Mouse (Mus musculus) right cerebral cortex, adult 2 months (tissue): ENCODE results near the gene Emp1.
A peak's percentile ranks its signal among the peaks of the same experiment; 100 is the strongest.

Experiments used
- DNase-seq, 2 experiments: peaks; one replicate each; pipeline ENCODE4 v3.0.0; 2021 to 2022; ENCODE audit warnings: low spot score in 2 of 2

The Emp1 gene

DNA sequence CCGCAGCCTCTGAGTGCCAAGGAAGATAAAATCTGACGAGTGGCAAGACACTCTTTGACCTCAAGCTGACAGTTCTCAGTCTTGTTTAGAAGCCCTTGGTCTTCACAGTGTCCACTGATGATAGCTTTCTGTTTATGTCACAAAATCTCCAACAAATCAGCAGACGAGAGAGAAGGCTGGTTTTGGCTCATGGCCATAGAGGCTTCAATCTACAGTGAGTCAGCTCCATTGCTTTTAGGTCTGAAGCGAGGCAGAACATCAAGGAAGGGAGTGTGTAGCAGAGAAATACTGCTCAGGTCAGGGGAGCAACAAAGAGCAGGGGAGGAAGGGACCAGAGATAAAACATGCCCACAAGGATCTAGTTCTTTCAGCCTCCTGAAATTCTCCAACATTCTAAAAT, 45.0 kb downstream of the Emp1 start:
- DNase-seq: no peak

DNA sequence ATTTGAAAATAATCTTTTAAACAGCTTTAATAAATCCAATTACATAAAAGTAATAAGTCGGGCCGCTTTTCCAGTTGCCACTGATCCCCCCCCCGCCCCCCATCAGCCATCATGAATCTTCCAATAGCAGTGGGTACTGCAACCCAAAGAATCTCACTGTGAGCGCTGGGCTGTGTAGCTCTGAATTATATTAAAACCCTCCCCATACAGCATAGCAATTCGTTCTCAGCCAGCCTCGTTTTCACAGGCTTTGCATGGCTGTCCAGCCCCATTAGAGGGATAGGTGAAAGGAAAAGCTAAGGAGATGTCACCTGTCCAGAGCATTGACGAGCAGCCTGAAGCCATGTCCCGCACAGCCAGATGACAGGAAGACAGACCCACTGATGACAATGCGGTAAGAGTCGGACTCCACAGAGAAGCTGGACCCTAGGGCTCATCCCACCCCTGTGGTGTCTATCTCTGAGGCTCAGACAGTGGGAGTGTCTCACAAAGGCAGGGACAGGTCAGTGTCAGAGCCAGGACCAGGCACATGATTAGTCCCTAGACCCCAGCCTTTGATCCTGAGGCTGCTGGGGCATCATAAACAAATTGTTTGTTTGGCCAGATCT, 49.5 kb downstream of the Emp1 start:
- DNase-seq: no peak

GRCm38 (mm10) chr6:135412649-135413048, 50.3 kb downstream of the Emp1 start:
- no peak for DNase-seq

GRCm38 (mm10) chr6:135417459-135417858, 55.1 kb downstream of the Emp1 start:
- DNase-seq: peak; percentile 77 to 87

- DNase-seq: no peak
These were observed 56.0 kb downstream of the Emp1 start for GRCm38 (mm10) chr6:135418223-135418824.

- DNase-seq: no peak
These were observed 65.9 kb downstream of the Emp1 start for GRCm38 (mm10) chr6:135428246-135428645.

DNA sequence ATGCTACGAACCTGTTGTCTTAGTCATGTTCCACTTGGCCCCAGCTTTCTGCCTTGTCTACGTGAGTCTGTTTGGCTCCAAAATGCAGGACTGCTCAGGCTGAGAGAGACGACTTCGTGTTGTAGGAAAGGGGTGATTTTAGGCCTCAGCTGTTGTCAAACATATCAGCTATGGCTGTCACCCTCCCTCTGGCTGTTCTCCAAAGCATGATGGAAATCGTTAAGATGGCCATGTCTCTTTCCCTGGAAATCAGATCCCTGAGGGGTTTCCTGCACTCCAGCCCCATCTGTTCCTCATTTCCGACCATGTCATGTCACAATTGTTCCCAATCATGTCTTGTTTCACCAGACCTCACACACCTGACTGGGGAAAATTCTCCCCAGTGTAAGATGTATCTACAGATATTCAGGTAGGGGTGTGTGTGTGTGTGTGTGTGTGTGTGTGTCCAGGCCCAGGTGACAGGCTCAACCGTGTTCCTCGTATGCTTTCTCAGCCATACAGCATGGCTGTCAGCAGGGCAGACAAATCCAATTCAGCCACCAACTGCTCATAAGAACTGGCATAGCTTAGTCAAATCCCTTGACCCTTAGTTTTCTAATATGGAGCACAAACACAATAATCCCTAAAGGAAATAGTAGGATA, 67.0 kb downstream of the Emp1 start:
- no peak for DNase-seq

GRCm38 (mm10) chr6:135430441-135430970, 68.2 kb downstream of the Emp1 start:
- no peak for DNase-seq
